Mouse (Mus musculus) liver, adult 2 months (tissue): ENCODE measurements at regions not wholly inside any gene's neighbourhood (a gene's known extent, or its start where the extent isn't known, plus 50 kb on each side); places are given as distances from the start of the nearest gene placed in this dataset.

ENCODE experiments used
- CTCF ChIP-seq: fragments of 200-500 bp; IDR thresholded peaks from 2 replicates; pipeline ENCODE4 v1.5.1; 2011; ENCODE audit warnings: low read depth, low read length, control low read depth
- POLR2A ChIP-seq: fragments of 200-500 bp; IDR thresholded peaks from 2 replicates; pipeline ENCODE4 v1.6.1; 2011; ENCODE audit warnings: low read length, control low read depth; ENCODE audit not compliant: insufficient read depth; ENCODE audit errors: extremely low read depth

DNA sequence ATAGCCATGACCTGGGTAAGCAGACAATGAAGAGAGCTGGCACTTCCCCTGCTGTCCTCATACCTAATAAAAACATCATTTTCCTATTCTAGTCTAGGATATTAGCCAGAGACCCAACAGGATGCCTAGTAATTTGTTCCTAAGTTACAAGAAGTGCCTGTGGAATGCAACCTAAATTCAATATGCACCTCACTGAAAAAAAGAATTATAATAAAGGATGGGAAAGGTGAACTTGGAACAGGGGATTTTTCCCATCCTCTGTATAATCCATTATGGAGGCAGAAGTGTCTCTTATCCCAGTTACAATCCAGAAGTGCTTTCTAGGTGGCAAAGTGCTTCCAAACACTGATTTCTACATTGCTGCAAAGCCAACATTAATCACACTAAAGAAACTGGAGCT is 79.8 kb upstream of the Akt3 start:
- TF ChIP-seq CTCF (no peak), POLR2A (no peak)
